Mouse (Mus musculus): ENCODE measurements at regions not wholly inside any gene's neighbourhood (a gene's known extent, or its start where the extent isn't known, plus 50 kb on each side); places are given as distances from the start of the nearest gene placed in this dataset.

- no peak for ATAC-seq (replicated peaks; ENCODE audit: poor library complexity, severe bottlenecking)
Observed at GRCm38 (mm10) chr6:14431751-14432150, 323.3 kb downstream of the Ppp1r3a start.

- no peak for ATAC-seq (replicated peaks; ENCODE audit: poor library complexity, severe bottlenecking)
Observed at GRCm38 (mm10) chr6:14409772-14410171, 345.3 kb downstream of the Ppp1r3a start.

GRCm38 (mm10) chr6:14407754-14408153 lies 347.3 kb downstream of the Ppp1r3a start:
- ATAC-seq (replicated peaks; ENCODE audit: poor library complexity, severe bottlenecking): no peak

GRCm38 (mm10) chr6:14358280-14358679 lies 396.8 kb downstream of the Ppp1r3a start:
- no peak for ATAC-seq (replicated peaks; ENCODE audit: poor library complexity, severe bottlenecking)

All from granulocyte monocyte progenitor cell, adult 5-6 weeks (primary cell).